Mouse (Mus musculus) hindbrain, embryonic 15.5 days (tissue): ENCODE data around the gene Polr1d. TPM values are rescaled to one million over a fixed set of nuclear protein-coding genes. Genes with fewer than 3 reads are reported as not detected.

Source experiments
- ATAC-seq: fragments of 200-750 bp; cut with Nextera tagmentation; 2 replicates; pipeline ENCODE4 v1.8.0; 2017; ENCODE audit warnings: low read depth, moderate number of reproducible peaks, moderate TSS enrichment; ENCODE audit not compliant: low FRiP score
- H3K27ac ChIP-seq: fragments of 300-500 bp; sonication (generic); replicated peaks from 2 replicates; pipeline ENCODE4 v1.5.1; 2015; ENCODE audit warnings: mild to moderate bottlenecking, inconsistent platforms
- H3K27me3 ChIP-seq: fragments of 300-500 bp; sonication (generic); 2 replicates; pipeline ENCODE4 v1.6.1; 2015; ENCODE audit warnings: control low read depth, inconsistent platforms
- H3K36me3 ChIP-seq: fragments of 300-500 bp; sonication (generic); 2 replicates; pipeline ENCODE4 v1.6.1; 2015; ENCODE audit warnings: control low read depth, inconsistent platforms
- H3K4me1 ChIP-seq: fragments of 300-500 bp; sonication (generic); replicated peaks from 2 replicates; pipeline ENCODE4 v1.6.1; 2015; ENCODE audit warnings: control low read depth, inconsistent platforms
- H3K4me2 ChIP-seq: fragments of 300-500 bp; sonication (generic); 2 replicates; pipeline ENCODE4 v1.6.1; 2015; ENCODE audit warnings: moderate library complexity, mild to moderate bottlenecking, inconsistent platforms
- H3K4me3 ChIP-seq: fragments of 300-500 bp; sonication (generic); 2 replicates; pipeline ENCODE4 v1.5.1; 2015; ENCODE audit warnings: mild to moderate bottlenecking, inconsistent platforms
- H3K9ac ChIP-seq: fragments of 300-500 bp; sonication (generic); 2 replicates; pipeline ENCODE4 v1.6.1; 2015; ENCODE audit warnings: inconsistent platforms
- H3K9me3 ChIP-seq: fragments of 300-500 bp; sonication (generic); 2 replicates; pipeline ENCODE4 v1.6.1; 2016; ENCODE audit warnings: control low read depth, inconsistent platforms
- WGBS: fragments of 180-500 bp; shearing (Covaris S2); methylation state at CpG from one replicate; pipeline ENCODE4 v1.1.7; 2015; 5-methylcytosine and 5-hydroxymethylcytosine counted together
- polyA plus RNA-seq: library from polyadenylated mRNA; unstranded; fragments of >200 nt; fragmentation: Nextera tagmentation; extraction: Ambion mirVana; gene quantifications from 2 replicates; pipeline ENCODE4 v1.2.1, GENCODE M21; 2015

Polr1d gene
- polyA plus RNA-seq, 1 experiment from 2014 or later, result 104 TPM

- 85% methylated on average over 9 of the region's 9 CpGs for WGBS
- Histone ChIP-seq H3K36me3 (no peaks in the 10 kb centered on the region), H3K27me3 (no peaks in the 10 kb centered on the region), H3K9ac (no peak overlapping the region), H3K9me3 (no peaks in the 10 kb centered on the region), H3K4me2 (no peak overlapping the region), H3K4me1 (0 out of 2 replicates have a peak, but pooled peaks cover 3% of the 10 kb centered on the region), H3K4me3 (no peak overlapping the region), H3K27ac (no peak overlapping the region)
- ATAC-seq, result no peak
Observed at GRCm38 (mm10) chr5:147057626-147058414, 19.0 kb upstream of the Polr1d start.

GRCm38 (mm10) chr5:147058661-147059060, 18.2 kb upstream of the Polr1d start:
- no peak for ATAC-seq
- H3K36me3 ChIP-seq, result no peaks in the 10 kb centered on the region
- H3K9me3 ChIP-seq, result no peaks in the 10 kb centered on the region
- H3K4me3 ChIP-seq, result no peak overlapping the region
- no peak overlapping the region for H3K4me2 ChIP-seq
- H3K27me3 ChIP-seq, result no peaks in the 10 kb centered on the region
- no peak overlapping the region for H3K9ac ChIP-seq
- 83% methylated on average over 5 of the region's 5 CpGs for WGBS
- H3K27ac ChIP-seq, result no peak overlapping the region
- H3K4me1 ChIP-seq, result 0 out of 2 replicates have a peak, but pooled peaks cover 3% of the 10 kb centered on the region

- WGBS, result 90% methylated on average over 9 of the region's 9 CpGs
- no peak for ATAC-seq
Observed at GRCm38 (mm10) chr5:147059319-147059718, 17.5 kb upstream of the Polr1d start.

GRCm38 (mm10) chr5:147060024-147060423, 16.8 kb upstream of the Polr1d start:
- Histone ChIP-seq H3K36me3 (no peaks in the 10 kb centered on the region), H3K4me1 (no peaks in the 10 kb centered on the region), H3K27ac (no peak overlapping the region), H3K9me3 (no peaks in the 10 kb centered on the region), H3K4me2 (no peak overlapping the region), H3K27me3 (no peaks in the 10 kb centered on the region), H3K9ac (no peak overlapping the region), H3K4me3 (no peak overlapping the region)
- no peak for ATAC-seq
- 75% methylated on average over 2 of the region's 2 CpGs for WGBS

More at GRCm38 (mm10) chr5:147059319-147059718, 17.5 kb upstream of the Polr1d start:
- H3K27ac ChIP-seq, result no peak overlapping the region
- no peak overlapping the region for H3K9ac ChIP-seq
- no peaks in the 10 kb centered on the region for H3K9me3 ChIP-seq
- H3K4me1 ChIP-seq, result 0 out of 2 replicates have a peak, but pooled peaks cover 3% of the 10 kb centered on the region
- no peaks in the 10 kb centered on the region for H3K27me3 ChIP-seq
- H3K4me3 ChIP-seq, result no peak overlapping the region
- H3K4me2 ChIP-seq, result no peak overlapping the region
- no peaks in the 10 kb centered on the region for H3K36me3 ChIP-seq

- H3K9ac ChIP-seq, result no peak overlapping the region
- no peak for ATAC-seq
- no peaks in the 10 kb centered on the region for H3K27me3 ChIP-seq
- no peaks in the 10 kb centered on the region for H3K9me3 ChIP-seq
- no peaks in the 10 kb centered on the region for H3K4me1 ChIP-seq
- 76% methylated on average over 8 of the region's 8 CpGs for WGBS
- no peak overlapping the region for H3K4me2 ChIP-seq
- H3K27ac ChIP-seq, result no peak overlapping the region
- no peak overlapping the region for H3K4me3 ChIP-seq
- H3K36me3 ChIP-seq, result no peaks in the 10 kb centered on the region
Observed at GRCm38 (mm10) chr5:147063215-147063661, 13.6 kb upstream of the Polr1d start.

GRCm38 (mm10) chr5:147066129-147066528, 10.7 kb upstream of the Polr1d start:
- H3K4me1 ChIP-seq, result no peaks in the 10 kb centered on the region
- no peak for ATAC-seq
- 62% methylated on average over 4 of the region's 4 CpGs for WGBS

GRCm38 (mm10) chr5:147066965-147067364, 9.9 kb upstream of the Polr1d start:
- WGBS, result 79% methylated on average over 5 of the region's 5 CpGs

More at GRCm38 (mm10) chr5:147066129-147066528, 10.7 kb upstream of the Polr1d start:
- Histone ChIP-seq H3K27ac (no peak overlapping the region), H3K27me3 (no peaks in the 10 kb centered on the region), H3K4me3 (no peak overlapping the region), H3K9ac (no peak overlapping the region), H3K36me3 (no peaks in the 10 kb centered on the region), H3K9me3 (no peaks in the 10 kb centered on the region), H3K4me2 (no peak overlapping the region)

GRCm38 (mm10) chr5:147068876-147069275, 8.0 kb upstream of the Polr1d start:
- Histone ChIP-seq H3K4me1 (no peaks in the 10 kb centered on the region), H3K27ac (no peak overlapping the region), H3K9me3 (no peaks in the 10 kb centered on the region), H3K36me3 (no peaks in the 10 kb centered on the region), H3K9ac (no peak overlapping the region), H3K27me3 (no peaks in the 10 kb centered on the region), H3K4me3 (no peak overlapping the region), H3K4me2 (no peak overlapping the region)
- 77% methylated on average over 5 of the region's 5 CpGs for WGBS
- ATAC-seq, result no peak

More at GRCm38 (mm10) chr5:147066965-147067364, 9.9 kb upstream of the Polr1d start:
- H3K27ac ChIP-seq, result no peak overlapping the region
- no peaks in the 10 kb centered on the region for H3K27me3 ChIP-seq
- H3K9ac ChIP-seq, result no peak overlapping the region
- no peak overlapping the region for H3K4me2 ChIP-seq
- no peaks in the 10 kb centered on the region for H3K9me3 ChIP-seq
- no peak overlapping the region for H3K4me3 ChIP-seq
- no peak for ATAC-seq
- H3K4me1 ChIP-seq, result no peaks in the 10 kb centered on the region
- H3K36me3 ChIP-seq, result no peaks in the 10 kb centered on the region

GRCm38 (mm10) chr5:147070791-147071516, 5.9 kb upstream of the Polr1d start:
- no peaks in the 10 kb centered on the region for H3K27me3 ChIP-seq
- H3K4me1 ChIP-seq, result peaks cover 8% of the 10 kb centered on the region
- no peak overlapping the region for H3K27ac ChIP-seq
- no peaks in the 10 kb centered on the region for H3K9me3 ChIP-seq
- 80% methylated on average over 16 of the region's 16 CpGs for WGBS
- no peak overlapping the region for H3K4me2 ChIP-seq
- H3K36me3 ChIP-seq, result no peaks in the 10 kb centered on the region
- no peak overlapping the region for H3K4me3 ChIP-seq
- no peak for ATAC-seq
- H3K9ac ChIP-seq, result no peak overlapping the region

GRCm38 (mm10) chr5:147071886-147072285, 5.0 kb upstream of the Polr1d start:
- ATAC-seq, result no peak
- 54% methylated on average over 4 of the region's 4 CpGs for WGBS
- Histone ChIP-seq H3K36me3 (no peaks in the 10 kb centered on the region), H3K27ac (no peak overlapping the region), H3K4me2 (no peak overlapping the region), H3K4me1 (peaks cover 9% of the 10 kb centered on the region), H3K9me3 (no peaks in the 10 kb centered on the region), H3K4me3 (no peak overlapping the region), H3K9ac (no peak overlapping the region), H3K27me3 (no peaks in the 10 kb centered on the region)

GRCm38 (mm10) chr5:147073805-147074204, 3.0 kb upstream of the Polr1d start:
- no peak overlapping the region for H3K4me3 ChIP-seq
- H3K9me3 ChIP-seq, result no peaks in the 10 kb centered on the region
- no peaks in the 10 kb centered on the region for H3K27me3 ChIP-seq
- H3K36me3 ChIP-seq, result no peaks in the 10 kb centered on the region
- no peak overlapping the region for H3K9ac ChIP-seq
- H3K4me2 ChIP-seq, result no peak overlapping the region
- no peak for ATAC-seq
- H3K4me1 ChIP-seq, result peaks cover 23% of the 10 kb centered on the region
- H3K27ac ChIP-seq, result no peak overlapping the region
- WGBS, result 87% methylated on average over 6 of the region's 6 CpGs
